ENCODE assay signal across 8 mouse cellular contexts in the genomic region with DNA sequence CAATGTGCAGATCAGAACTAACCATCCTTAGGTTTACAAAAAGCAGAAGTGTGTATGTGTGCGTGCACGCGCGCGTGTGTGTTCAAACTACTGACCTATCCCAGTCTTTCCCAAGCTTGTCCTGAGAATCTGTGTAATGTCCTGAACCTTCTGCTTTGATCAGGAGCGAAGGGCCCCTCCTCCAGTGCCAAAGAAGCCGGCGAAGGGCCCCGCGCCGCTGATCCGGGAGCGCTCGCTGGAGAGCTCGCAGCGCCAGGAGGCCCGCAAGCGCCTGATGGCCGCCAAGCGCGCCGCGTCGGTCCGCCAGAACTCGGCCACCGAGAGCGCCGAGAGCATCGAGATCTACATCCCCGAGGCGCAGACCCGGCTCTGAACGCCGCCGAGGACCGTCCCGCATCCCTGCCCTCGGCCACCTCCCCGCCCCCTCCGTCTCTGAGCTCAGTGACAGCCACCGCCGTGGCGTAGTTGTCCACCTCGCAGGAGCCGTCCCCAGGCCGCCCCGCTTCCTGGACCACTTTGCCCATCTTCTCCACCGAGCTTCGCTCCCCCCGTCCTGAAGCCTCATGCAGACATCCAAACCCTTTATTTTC. TPM values are rescaled to one million over a fixed set of nuclear protein-coding genes. Genes with fewer than 3 reads are reported as not detected.
DNase-seq lines count a peak whose midpoint lies in the region; ATAC-seq and TF ChIP-seq lines count a peak whose summit lies in the region.

No protein-coding gene starts in this region.

- no peaks in the 10 kb centered on the region for H3K9me3 ChIP-seq in E14TG2a.4 (ENCODE audit: low read length)
- no peaks in the 10 kb centered on the region for H3K9me3 ChIP-seq in forebrain, embryonic 11.5 days (ENCODE audit: control insufficient read depth, low read length)
- H3K9me3 ChIP-seq in kidney, postnatal 0 days (replicated peaks; ENCODE audit: low read length) = no peaks in the 10 kb centered on the region
- H3K9me3 ChIP-seq in midbrain, embryonic 12.5 days = no peaks in the 10 kb centered on the region

- DNase-seq in cerebellum, postnatal 14 days = peak; percentile 26 to 32
- DNase-seq in cerebellum, adult 11 months = no peak
- peak; percentile 71 for DNase-seq in forebrain, embryonic 11.5 days (ENCODE audit: low spot score)
- DNase-seq in kidney, postnatal 0 days (ENCODE audit: low spot score) = peak; percentile 27
- no peak for DNase-seq in right cerebral cortex, postnatal 25 days

- H3K9ac ChIP-seq in forebrain, embryonic 11.5 days (ENCODE audit: low read length) = peak overlapping the region; percentile 64
- H3K9ac ChIP-seq in kidney, postnatal 0 days (ENCODE audit: low read depth, low read length) = peak overlapping the region; percentile 44
- H3K9ac ChIP-seq in midbrain, embryonic 12.5 days (replicated peaks) = peak overlapping the region; percentile 61

- H3K4me1 ChIP-seq in E14TG2a.4 (replicated peaks; ENCODE audit: low read depth, low read length) = peaks cover 46% of the 10 kb centered on the region
- peaks cover 3% of the 10 kb centered on the region; the same call in 1 of the 2 replicates for H3K4me1 ChIP-seq in forebrain, embryonic 11.5 days (replicated peaks; ENCODE audit: control insufficient read depth, insufficient read depth, low read length)
- H3K4me1 ChIP-seq in kidney, postnatal 0 days (replicated peaks; ENCODE audit: insufficient read depth, low read length) = no peaks in the 10 kb centered on the region
- H3K4me1 ChIP-seq in midbrain, embryonic 12.5 days = peaks cover 10% of the 10 kb centered on the region

- TF ChIP-seq CTCF in E14TG2a.4 (conservative IDR thresholded peaks at IDR 0.05; ENCODE audit: low read length) = no peak
- TF ChIP-seq CTCF in kidney, postnatal 0 days (IDR thresholded peaks at IDR 0.05; ENCODE audit: low read depth) = no peak

- peak; percentile 82 for ATAC-seq in forebrain, embryonic 11.5 days (replicated peaks; ENCODE audit: low FRiP score)
- ATAC-seq in kidney, postnatal 0 days (replicated peaks; ENCODE audit: low FRiP score, low read depth) = peak; percentile 36; the same call in 1 of the 2 replicates
- peak; percentile 80 for ATAC-seq in midbrain, embryonic 12.5 days (ENCODE audit: low FRiP score, low read depth)
- no peak for ATAC-seq in inflammation-experienced regulatory T-cells, adult 6 months

- peak overlapping the region; percentile 81 for H3K4me3 ChIP-seq in E14TG2a.4 (replicated peaks; ENCODE audit: low read length)
- H3K4me3 ChIP-seq in forebrain, embryonic 11.5 days (ENCODE audit: low read depth, low read length) = peak overlapping the region; percentile 46
- H3K4me3 ChIP-seq in kidney, postnatal 0 days (replicated peaks; ENCODE audit: low read depth, low read length) = peak overlapping the region; percentile 37
- peak overlapping the region; percentile 51 for H3K4me3 ChIP-seq in midbrain, embryonic 12.5 days

- peak overlapping the region; percentile 89 for H3K4me2 ChIP-seq in forebrain, embryonic 11.5 days (ENCODE audit: low read depth, low read length, severe bottlenecking)
- peak overlapping the region; percentile 78 for H3K4me2 ChIP-seq in kidney, postnatal 0 days (ENCODE audit: low read length)
- H3K4me2 ChIP-seq in midbrain, embryonic 12.5 days (replicated peaks) = peak overlapping the region; percentile 85

- 2% methylated on average over 50 of the region's 51 CpGs for WGBS in forebrain, embryonic 11.5 days
- WGBS in kidney, postnatal 0 days = 4% methylated on average over 51 of the region's 51 CpGs
- 2% methylated on average over 51 of the region's 51 CpGs for WGBS in midbrain, embryonic 12.5 days

- no peaks in the 10 kb centered on the region for H3K36me3 ChIP-seq in E14TG2a.4 (ENCODE audit: insufficient read depth, low read length)
- H3K36me3 ChIP-seq in forebrain, embryonic 11.5 days (ENCODE audit: control insufficient read depth, insufficient read depth, low read length) = no peaks in the 10 kb centered on the region
- H3K36me3 ChIP-seq in kidney, postnatal 0 days (ENCODE audit: insufficient read depth, low read length) = no peaks in the 10 kb centered on the region
- no peaks in the 10 kb centered on the region for H3K36me3 ChIP-seq in midbrain, embryonic 12.5 days

- no peak overlapping the region for H3K27ac ChIP-seq in forebrain, embryonic 11.5 days (ENCODE audit: low read depth, low read length)
- H3K27ac ChIP-seq in kidney, postnatal 0 days = no peak overlapping the region
- H3K27ac ChIP-seq in midbrain, embryonic 12.5 days (replicated peaks) = no peak overlapping the region

- H3K27me3 ChIP-seq in E14TG2a.4 (ENCODE audit: insufficient read depth, low read length) = peaks cover 24% of the 10 kb centered on the region
- peaks cover 17% of the 10 kb centered on the region for H3K27me3 ChIP-seq in forebrain, embryonic 11.5 days (ENCODE audit: control insufficient read depth, insufficient read depth, low read length)
- peaks cover 3% of the 10 kb centered on the region; the same call in 1 of the 2 replicates for H3K27me3 ChIP-seq in kidney, postnatal 0 days (ENCODE audit: insufficient read depth, low read length)
- H3K27me3 ChIP-seq in midbrain, embryonic 12.5 days = peaks cover 44% of the 10 kb centered on the region

RNA-seq across cellular contexts. Expression of gene Tgif1, which starts 35.4 kb away (rescaled TPM):
- polyA plus RNA-seq in forebrain, embryonic 11.5 days (2014; fragmentation: Nextera tagmentation; extraction: Ambion mirVana) = 60.7 and 63.5 TPM in 2 replicates
- 74.9 and 78.9 TPM in 2 replicates for polyA plus RNA-seq in kidney, postnatal 0 days (2015; fragmentation: Nextera tagmentation; extraction: Ambion mirVana)
- 50.1 and 58.9 TPM in 2 replicates for polyA plus RNA-seq in midbrain, embryonic 12.5 days (2016; fragmentation: Nextera tagmentation; extraction: Ambion mirVana)
- 10 to 100 TPM; 44.9 to 73.0 (median 47.1) TPM for polyA plus RNA-seq in inflammation-experienced regulatory T-cells, adult 6 months (2017; shearing (Covaris generic))

Comparison
In these comparisons a context has a peak if more than half of its experiments do, and no peak if none do; other contexts are left out.
1. DNase-seq: peak in cerebellum, postnatal 14 days (2 of 2), forebrain, embryonic 11.5 days (single experiment) and kidney, postnatal 0 days (single experiment); none in cerebellum, adult 11 months (single experiment) and right cerebral cortex, postnatal 25 days (single experiment).
2. Peak in every context shown above with its lines, with median percentiles within 50 percentile points of each other: H3K4me3 ChIP-seq, H3K4me2 ChIP-seq and H3K9ac ChIP-seq.